Mouse (Mus musculus) T-helper 17 cell (primary cell): Measurements from ENCODE around the gene Abcb8.

ENCODE experiments used
- in situ Hi-C, 2 experiments: fragments of 300-600 bp; cut with MboI, MseI; formaldehyde crosslinking; loops; 1 replicate in 1 of 2; 2 replicates in 1 of 2; pipeline ENCODE4 v1.15.1; 2025; ENCODE audit warnings: high pct_unique_total_duplicates in 2 of 2

Gene Abcb8

GRCm38 (mm10) chr5:24424861-24425411 lies 31.5 kb downstream of the Abcb8 start:
- in situ Hi-C loops, result loop anchor here in 1 of 2 experiments (5.0 kb wide), 1 partner anchor 38 kb away; no protein-coding TSS in a partner anchor

GRCm38 (mm10) chr5:24425421-24426036 lies 32.1 kb downstream of the Abcb8 start:
- in situ Hi-C loops, result no loop called here

- in situ Hi-C loops, result no loop called here
These were observed 32.6 kb downstream of the Abcb8 start for GRCm38 (mm10) chr5:24426037-24426432.

- in situ Hi-C loops, result no loop called here
These were observed 33.3 kb downstream of the Abcb8 start for GRCm38 (mm10) chr5:24426556-24427284.

GRCm38 (mm10) chr5:24427285-24427633 lies 33.8 kb downstream of the Abcb8 start:
- in situ Hi-C loops, result no loop called here

GRCm38 (mm10) chr5:24427981-24428402 lies 34.5 kb downstream of the Abcb8 start:
- in situ Hi-C loops, result no loop called here

GRCm38 (mm10) chr5:24428596-24428995 lies 35.1 kb downstream of the Abcb8 start:
- in situ Hi-C loops, result no loop called here

GRCm38 (mm10) chr5:24433993-24434392 lies 40.5 kb downstream of the Abcb8 start:
- in situ Hi-C loops, result no loop called here

- in situ Hi-C loops, result no loop called here
These were observed 47.7 kb downstream of the Abcb8 start for GRCm38 (mm10) chr5:24441187-24441586.

GRCm38 (mm10) chr5:24442029-24442428 lies 48.6 kb downstream of the Abcb8 start:
- in situ Hi-C loops, result no loop called here

GRCm38 (mm10) chr5:24443204-24443603 lies 49.7 kb downstream of the Abcb8 start:
- in situ Hi-C loops, result no loop called here

GRCm38 (mm10) chr5:24443927-24444326 lies 50.5 kb downstream of the Abcb8 start:
- in situ Hi-C loops, result no loop called here

GRCm38 (mm10) chr5:24444746-24445427 lies 51.4 kb downstream of the Abcb8 start, which contains the start of gene Fastk:
TSS of gene Fastk (minus strand) at chr5:24445287.
- in situ Hi-C loops, result no loop called here

GRCm38 (mm10) chr5:24445428-24446080 lies 52.1 kb downstream of the Abcb8 start:
- in situ Hi-C loops, result no loop called here

GRCm38 (mm10) chr5:24446630-24447029 lies 53.2 kb downstream of the Abcb8 start:
- in situ Hi-C loops, result no loop called here

- in situ Hi-C loops, result no loop called here
These were observed 54.3 kb downstream of the Abcb8 start, which contains the start of gene Tmub1 for GRCm38 (mm10) chr5:24447624-24448298. TSS of gene Tmub1 (minus strand) at chr5:24447854.

GRCm38 (mm10) chr5:24451264-24452029 lies 58.0 kb downstream of the Abcb8 start:
- in situ Hi-C loops, result loop anchor here (10.0 to 25.0 kb wide), 4 partner anchors 187 to 1014 kb away; partner anchors contain the start of genes Fam126a (in 1 of the 2), Klhl7 (in 1 of the 2) and Kmt2e (in 1 of the 2)

GRCm38 (mm10) chr5:24452030-24452690 lies 58.7 kb downstream of the Abcb8 start, which contains the start of gene Agap3:
TSS of gene Agap3 (plus strand) at chr5:24452177.
- in situ Hi-C loops, result loop anchor here (10.0 to 25.0 kb wide), 4 partner anchors 187 to 1015 kb away; partner anchors contain the start of genes Fam126a (in 1 of the 2), Klhl7 (in 1 of the 2) and Kmt2e (in 1 of the 2)

- in situ Hi-C loops, result loop anchor here (10.0 to 25.0 kb wide), 4 partner anchors 188 to 1015 kb away; partner anchors contain the start of genes Fam126a (in 1 of the 2), Klhl7 (in 1 of the 2) and Kmt2e (in 1 of the 2)
These were observed 59.3 kb downstream of the Abcb8 start for GRCm38 (mm10) chr5:24452691-24453233.
